Mouse (Mus musculus) right cerebral cortex, postnatal 25 days (tissue): Measurements from ENCODE around the gene Lmbr1l.

Experiments
- DNase-seq: peaks from one replicate; pipeline ENCODE4 v3.0.0; 2022

The Lmbr1l gene

GRCm38 (mm10) chr15:98867321-98867720 lies 50.7 kb downstream of the Lmbr1l start:
- peak; percentile 48 for DNase-seq

- DNase-seq, result no peak
These were observed 51.5 kb downstream of the Lmbr1l start for GRCm38 (mm10) chr15:98866501-98866900.

- no peak for DNase-seq
These were observed 52.3 kb downstream of the Lmbr1l start for GRCm38 (mm10) chr15:98865771-98866170.

GRCm38 (mm10) chr15:98864951-98865350 lies 53.1 kb downstream of the Lmbr1l start:
- no peak for DNase-seq

- DNase-seq, result no peak
These were observed 54.5 kb downstream of the Lmbr1l start for GRCm38 (mm10) chr15:98863451-98863958.

GRCm38 (mm10) chr15:98861701-98862410 lies 56.2 kb downstream of the Lmbr1l start:
- DNase-seq, result no peak

- DNase-seq, result no peak
These were observed 57.1 kb downstream of the Lmbr1l start for GRCm38 (mm10) chr15:98860921-98861320.

- no peak for DNase-seq
These were observed 58.5 kb downstream of the Lmbr1l start for GRCm38 (mm10) chr15:98859319-98860043.

GRCm38 (mm10) chr15:98854214-98854613 lies 63.8 kb downstream of the Lmbr1l start:
- no peak for DNase-seq
